Mouse (Mus musculus) gastrocnemius, adult 8-10 months (tissue): ENCODE results near the gene Rsph3b. TPM values are rescaled to one million over a fixed set of nuclear protein-coding genes. Genes with fewer than 3 reads are reported as not detected.
"Not testable (repeated sequence)": the region's sequence is repeated elsewhere in the genome, so short reads cannot be mapped to it uniquely, and the experiment has no call there.

Experiments
- DNase-seq, 2 experiments: peaks; one replicate each; pipeline ENCODE4 v3.0.0; 2022; ENCODE audit warnings: low spot score in 2 of 2
- total RNA-seq, 4 experiments: library from RNA; stranded (reverse); gene quantifications; 2 replicates each; pipeline ENCODE4 v1.2.4; 2022

Gene Rsph3b
- total RNA-seq, 4 experiments from 2014 or later: 21.1 to 25.6 (median 23.5) TPM

DNA sequence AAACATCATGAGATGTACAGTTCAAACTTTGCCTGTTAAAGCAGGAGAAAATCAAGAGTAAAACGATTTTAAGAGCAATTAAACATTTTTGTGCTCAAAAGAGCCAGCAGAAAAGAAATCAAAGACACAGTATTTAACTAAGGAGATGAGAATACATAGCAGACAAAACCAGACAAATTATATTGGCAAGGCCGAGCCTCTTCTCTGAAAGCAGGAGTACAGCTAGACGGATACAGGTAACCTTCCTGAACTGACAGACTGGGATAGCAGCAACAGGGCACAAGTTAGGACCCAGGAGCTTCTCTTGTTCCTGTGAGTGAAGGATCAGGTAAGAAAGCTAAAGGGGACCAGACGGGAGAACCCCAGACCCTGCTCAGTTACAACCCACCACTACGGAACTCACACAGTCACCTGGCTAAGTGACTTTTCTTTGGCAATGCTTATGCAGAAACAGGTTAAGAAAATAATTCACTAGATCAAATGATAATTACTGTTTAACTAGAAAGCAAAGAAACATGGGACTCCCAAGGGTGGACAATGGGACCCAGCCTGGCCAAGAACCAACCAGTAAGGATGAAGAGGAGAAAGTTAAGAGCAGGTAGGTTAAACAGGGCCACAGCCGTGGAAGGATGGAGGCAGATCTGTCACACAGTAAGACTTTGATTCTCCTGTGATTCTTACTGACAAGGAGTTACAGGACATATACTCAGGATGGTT, 11.2 kb upstream of the Rsph3b start:
- not testable (repeated sequence) for DNase-seq

GRCm38 (mm10) chr17:6958881-6959280, 10.4 kb upstream of the Rsph3b start:
- peak in 1 of 2 experiments; percentile 33 for DNase-seq

GRCm38 (mm10) chr17:6948769-6949228, 317 bp upstream of the Rsph3b start:
- DNase-seq: not testable (repeated sequence)

DNA sequence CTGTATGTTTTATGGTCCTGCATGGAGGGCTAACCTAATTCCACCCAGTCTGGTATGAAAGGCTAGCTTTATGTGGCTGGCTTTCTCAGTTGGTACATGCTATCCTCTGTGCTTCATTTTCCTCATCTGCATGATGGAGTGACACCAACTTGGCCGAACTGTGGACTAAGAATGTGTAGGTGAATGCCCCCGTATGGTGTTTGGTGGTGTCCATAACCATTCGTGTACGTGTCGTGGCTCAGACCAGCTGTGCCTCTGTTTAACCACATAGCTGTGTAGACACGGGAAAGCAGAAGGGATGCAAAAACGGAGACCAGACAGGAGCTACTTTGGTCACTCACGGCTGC, 872 bp downstream of the Rsph3b start:
- DNase-seq: not testable (repeated sequence)

- DNase-seq: not testable (repeated sequence)
Observed at GRCm38 (mm10) chr17:6942560-6942959, 5.9 kb downstream of the Rsph3b start.

DNA sequence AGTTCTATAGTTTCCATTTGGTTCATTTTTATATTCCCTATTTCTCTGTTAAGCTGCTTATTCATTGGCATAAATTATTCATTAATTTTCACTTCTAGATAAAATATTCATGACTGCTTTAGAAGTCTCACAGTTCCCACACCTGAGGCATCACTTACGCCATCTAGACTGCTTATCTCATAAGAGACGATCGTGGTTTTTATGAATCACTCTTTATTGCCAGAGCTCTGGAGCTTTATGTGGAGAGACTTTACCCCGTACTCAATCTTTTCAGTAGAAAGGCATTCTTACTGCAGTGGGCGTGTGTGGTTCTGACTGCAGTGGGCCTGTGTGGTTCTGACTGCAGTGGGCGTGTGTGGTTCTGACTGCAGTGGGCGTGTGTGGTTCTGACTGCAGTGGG, 16.9 kb downstream of the Rsph3b start:
- not testable (repeated sequence) for DNase-seq

GRCm38 (mm10) chr17:6920351-6920894, 28.1 kb downstream of the Rsph3b start:
- not testable (repeated sequence) for DNase-seq

- DNase-seq: not testable (repeated sequence)
Observed at GRCm38 (mm10) chr17:6919388-6919787, 29.1 kb downstream of the Rsph3b start.

GRCm38 (mm10) chr17:6915282-6915681, 33.2 kb downstream of the Rsph3b start:
- DNase-seq: not testable (repeated sequence)

DNA sequence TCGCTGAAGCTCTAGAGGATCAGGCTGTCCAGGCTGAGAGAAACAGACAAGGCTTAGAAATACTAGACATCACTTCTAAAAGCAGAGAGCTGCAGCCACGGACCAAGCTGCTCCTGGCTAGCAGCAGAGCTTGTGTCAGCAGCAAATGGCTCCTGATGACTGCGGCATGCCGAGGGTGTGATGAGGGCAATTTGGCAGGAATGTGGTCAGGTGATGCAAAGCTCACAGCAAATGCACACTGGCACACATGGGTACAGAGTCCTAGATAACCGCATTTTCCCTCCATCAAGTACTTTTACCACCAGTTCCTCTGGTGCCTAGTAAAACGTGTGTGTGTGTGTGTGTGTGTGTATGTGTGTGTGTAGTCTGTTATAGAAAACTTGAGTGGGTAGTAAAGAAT, 34.4 kb downstream of the Rsph3b start:
- DNase-seq: not testable (repeated sequence)

GRCm38 (mm10) chr17:6900361-6900760, 48.1 kb downstream of the Rsph3b start:
- DNase-seq: not testable (repeated sequence)

DNA sequence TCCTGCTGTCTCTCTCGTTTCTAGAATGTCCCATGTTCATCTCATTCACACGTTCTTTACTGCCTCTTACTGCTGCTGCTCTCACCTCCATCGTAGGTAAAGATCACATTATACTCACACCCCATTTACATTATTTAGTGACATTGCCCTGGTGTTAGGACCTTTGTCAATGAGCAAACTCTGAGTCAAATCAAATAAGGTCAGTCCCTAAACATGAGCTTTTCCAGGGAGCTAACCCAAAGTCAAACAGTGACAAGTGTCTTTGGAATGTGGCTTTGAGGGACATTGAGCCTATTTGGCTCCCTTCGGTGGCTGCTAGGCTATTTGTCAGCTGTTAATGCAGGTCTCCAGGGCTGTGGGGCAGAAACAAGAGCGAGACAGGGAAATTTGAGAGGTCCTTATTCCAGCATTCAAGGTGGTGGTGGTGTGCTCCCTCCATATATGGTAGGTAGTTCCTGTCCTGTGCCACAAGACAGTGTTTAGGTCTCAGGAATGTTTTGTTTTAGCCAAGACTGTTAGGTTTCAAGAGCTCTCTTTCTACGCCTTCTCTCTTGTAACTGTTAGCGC, 50.4 kb downstream of the Rsph3b start:
- DNase-seq: not testable (repeated sequence)

GRCm38 (mm10) chr17:6896756-6897155, 51.7 kb downstream of the Rsph3b start:
- no peak for DNase-seq

DNA sequence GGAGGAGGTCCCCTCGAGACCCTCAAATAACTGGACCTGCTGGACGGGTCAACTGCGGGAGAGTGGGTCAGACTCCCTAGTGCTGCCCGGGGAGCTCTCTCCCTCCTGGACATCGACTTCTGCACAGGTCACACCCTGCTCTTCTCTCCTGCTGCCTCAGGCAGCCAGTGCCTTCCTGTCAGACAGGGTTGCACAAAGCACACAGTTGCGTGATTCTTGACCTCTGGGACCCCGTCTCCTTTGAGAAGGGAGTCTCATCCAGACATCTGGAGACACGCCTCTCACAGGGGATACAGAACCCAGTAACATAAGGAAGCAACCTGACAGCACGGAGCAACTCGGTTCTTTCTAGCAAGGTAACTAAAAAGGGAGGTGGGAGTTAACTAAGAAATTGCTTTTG, 55.1 kb downstream of the Rsph3b start:
- no peak for DNase-seq

DNA sequence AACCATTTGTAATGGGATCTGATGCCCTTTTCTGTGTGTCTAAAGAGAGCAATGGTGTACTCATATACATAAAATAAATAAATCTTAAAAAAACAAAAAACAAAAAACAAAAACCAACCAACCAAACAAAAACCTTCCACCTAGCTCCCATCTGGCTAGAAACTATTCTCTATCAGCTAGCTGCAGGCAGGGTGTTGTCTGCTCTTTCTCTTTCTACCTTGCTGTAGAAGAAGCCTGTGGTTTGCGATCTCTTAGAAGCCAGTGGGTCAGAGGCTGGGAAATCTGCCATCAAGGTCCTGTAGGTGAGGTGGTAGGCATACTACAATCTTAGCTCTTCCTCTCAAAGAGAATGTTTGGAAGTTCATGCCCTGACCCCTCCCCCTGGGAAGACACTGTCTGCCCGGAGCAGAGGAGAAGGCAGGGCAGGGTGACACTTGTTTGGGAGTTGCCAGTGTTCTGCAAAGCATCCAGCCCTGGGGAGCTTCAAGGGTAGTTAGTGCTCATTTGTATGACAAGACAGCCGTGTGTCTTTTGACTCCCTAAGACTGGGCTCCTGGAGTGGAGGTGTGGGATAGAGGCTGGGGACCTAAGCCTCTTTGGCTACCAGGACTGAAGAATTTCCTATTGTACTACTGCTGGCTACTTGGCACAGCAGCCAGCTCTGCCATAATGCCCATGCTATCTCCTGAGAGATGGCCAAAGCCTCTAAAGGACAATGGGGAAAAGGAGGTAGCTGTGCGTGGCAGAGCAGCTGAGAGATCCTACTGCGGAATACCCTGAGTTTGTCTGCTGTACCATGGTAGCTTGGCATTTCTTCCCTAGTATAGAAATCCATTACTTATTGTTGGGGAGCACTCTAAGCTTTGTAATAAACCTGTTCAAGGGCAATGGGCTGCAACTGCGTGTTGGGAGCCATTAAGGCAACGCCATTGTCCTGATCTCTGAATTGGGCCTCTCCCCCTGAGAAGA, 56.2 kb downstream of the Rsph3b start:
- no peak for DNase-seq

- no peak for DNase-seq
Observed at GRCm38 (mm10) chr17:6886445-6886844, 62.0 kb downstream of the Rsph3b start.

- no peak for DNase-seq
Observed at GRCm38 (mm10) chr17:6884531-6884930, 64.0 kb downstream of the Rsph3b start.

DNA sequence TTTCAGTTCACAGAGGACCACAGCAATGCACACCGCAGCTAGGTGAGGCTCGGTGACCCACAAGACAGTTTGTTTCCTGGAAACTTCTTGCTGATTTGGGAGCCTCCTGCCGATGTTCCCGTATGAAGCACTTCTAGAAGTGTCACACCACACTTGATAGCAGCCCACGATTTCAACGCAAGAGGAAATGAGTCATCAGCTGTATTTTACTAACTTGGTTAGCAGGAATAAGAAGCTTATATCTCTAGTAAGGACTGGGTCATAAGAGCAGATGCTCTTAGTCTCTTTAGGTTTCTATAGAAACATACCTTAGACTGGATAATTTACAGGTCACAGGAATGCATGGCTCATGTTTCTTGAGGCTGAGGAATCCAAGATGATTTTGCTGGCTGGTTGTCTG, 67.2 kb downstream of the Rsph3b start:
- DNase-seq: no peak

DNA sequence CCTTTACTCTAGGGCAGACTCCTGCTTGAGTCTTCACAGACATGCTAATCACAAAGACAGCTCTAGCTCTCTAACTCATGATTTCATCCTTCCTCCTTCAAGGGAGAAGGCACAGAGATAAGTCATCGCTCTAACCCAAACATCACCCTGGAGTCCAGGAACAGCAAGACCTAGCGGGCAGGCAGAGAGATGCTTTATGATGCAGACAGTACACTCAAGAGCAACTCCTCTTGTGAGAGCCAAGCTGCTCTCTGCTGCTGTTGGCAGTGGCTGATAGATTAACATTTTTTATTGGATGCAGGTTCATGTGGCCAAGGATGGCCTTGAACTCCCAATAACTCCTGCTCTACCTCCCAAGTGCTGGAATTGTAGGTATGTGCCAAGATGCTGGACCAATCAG, 77.1 kb downstream of the Rsph3b start:
- no peak for DNase-seq

DNA sequence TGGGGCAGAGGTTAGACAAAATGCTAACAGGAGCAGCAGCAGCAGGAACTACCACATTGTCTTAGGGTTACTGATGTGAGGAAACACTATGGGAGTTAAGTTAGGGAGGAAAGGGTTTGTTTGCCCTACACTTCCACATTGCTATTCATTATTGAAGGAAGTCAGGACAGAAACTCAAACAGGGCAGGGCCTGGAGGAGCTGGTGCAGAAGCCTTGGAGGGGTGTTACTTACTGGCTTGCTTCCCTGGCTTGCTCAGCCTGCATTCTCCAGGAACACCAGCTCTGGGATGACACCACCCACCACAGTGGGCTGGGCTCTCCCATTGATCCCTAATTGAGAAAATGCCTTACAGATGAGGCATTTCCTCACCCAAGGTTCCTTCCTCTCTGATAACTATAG, 79.7 kb downstream of the Rsph3b start:
- DNase-seq: no peak

DNA sequence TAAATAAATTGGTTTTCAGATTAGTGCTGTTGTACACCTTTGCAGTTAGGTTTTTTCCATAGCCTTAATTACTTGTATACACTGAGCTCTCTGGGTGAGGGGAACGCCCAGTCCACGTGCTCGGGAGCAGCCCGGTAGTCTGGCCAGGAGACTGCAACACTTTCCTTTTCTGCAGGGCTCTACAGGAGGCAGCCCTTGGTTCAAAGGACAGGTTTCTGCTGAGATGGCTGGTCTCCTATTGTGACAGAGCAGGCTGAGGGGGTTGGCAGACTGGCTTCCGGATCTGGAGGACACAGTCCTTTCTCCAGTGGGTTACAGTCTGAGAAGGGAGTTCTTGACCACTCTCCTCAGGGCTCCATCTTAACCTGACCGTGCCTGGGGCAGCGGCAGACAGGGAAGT, 80.7 kb downstream of the Rsph3b start:
- DNase-seq: no peak

- DNase-seq: no peak
Observed at GRCm38 (mm10) chr17:6866576-6866975, 81.9 kb downstream of the Rsph3b start.
